Mouse (Mus musculus) frontal cortex, postnatal 36 days (tissue): Measurements from ENCODE around the gene Elf1.
A peak's percentile ranks its signal among the peaks of the same experiment; 100 is the strongest.

ENCODE experiments used
- DNase-seq, 2 experiments: peaks; one replicate each; pipeline ENCODE4 v3.0.0; 2022; ENCODE audit warnings: low spot score in 2 of 2

Elf1 gene

GRCm38 (mm10) chr14:79564784-79565183 is 83.8 kb downstream of the Elf1 start:
- no peak for DNase-seq

- DNase-seq = no peak
Observed at GRCm38 (mm10) chr14:79573482-79574191, 92.6 kb downstream of the Elf1 start.

- DNase-seq = no peak
Observed at GRCm38 (mm10) chr14:79574361-79574760, 93.4 kb downstream of the Elf1 start.

GRCm38 (mm10) chr14:79583526-79584245 is 102.7 kb downstream of the Elf1 start:
- DNase-seq = no peak

- DNase-seq = no peak
Observed at GRCm38 (mm10) chr14:79586499-79587138, 105.6 kb downstream of the Elf1 start.

- peak; percentile 98 to 99 for DNase-seq
Observed at GRCm38 (mm10) chr14:79587139-79587851, 106.3 kb downstream of the Elf1 start, which contains the start of gene Sugt1. Gene Sugt1 (plus strand): TSS chr14:79587691.

- DNase-seq = no peak
Observed at GRCm38 (mm10) chr14:79587852-79588229, 106.8 kb downstream of the Elf1 start.

- DNase-seq = no peak
Observed at GRCm38 (mm10) chr14:79588534-79588951, 107.5 kb downstream of the Elf1 start.

GRCm38 (mm10) chr14:79589401-79589800 is 108.4 kb downstream of the Elf1 start:
- no peak for DNase-seq

GRCm38 (mm10) chr14:79590916-79591315 is 109.9 kb downstream of the Elf1 start:
- DNase-seq = no peak

- no peak for DNase-seq
Observed at GRCm38 (mm10) chr14:79591611-79592010, 110.6 kb downstream of the Elf1 start.

- no peak for DNase-seq
Observed at GRCm38 (mm10) chr14:79594069-79594468, 113.1 kb downstream of the Elf1 start.

- no peak for DNase-seq
Observed at GRCm38 (mm10) chr14:79596602-79597001, 115.6 kb downstream of the Elf1 start.

- no peak for DNase-seq
Observed at GRCm38 (mm10) chr14:79605881-79606280, 124.9 kb downstream of the Elf1 start.

GRCm38 (mm10) chr14:79606392-79606791 is 125.4 kb downstream of the Elf1 start:
- no peak for DNase-seq

- peak; percentile 16 to 50 for DNase-seq
Observed at GRCm38 (mm10) chr14:79606867-79607266, 125.9 kb downstream of the Elf1 start.

GRCm38 (mm10) chr14:79607352-79607751 is 126.4 kb downstream of the Elf1 start:
- no peak for DNase-seq

GRCm38 (mm10) chr14:79608286-79608685 is 127.3 kb downstream of the Elf1 start:
- no peak for DNase-seq

- peak in 1 of 2 experiments; percentile 9 for DNase-seq
Observed at GRCm38 (mm10) chr14:79617121-79617828, 136.3 kb downstream of the Elf1 start.

GRCm38 (mm10) chr14:79619802-79620201 is 138.8 kb downstream of the Elf1 start:
- DNase-seq = no peak

GRCm38 (mm10) chr14:79621143-79621542 is 140.1 kb downstream of the Elf1 start:
- no peak for DNase-seq
